Mouse (Mus musculus) mouse trophoblast stem cell (cell line): ENCODE measurements around the gene Clcn1.

Experiments
- in situ Hi-C, 2 experiments: fragments of 300-500 bp; cut with MseI, MboI; formaldehyde crosslinking; loops; 2 replicates in 1 of 2; 3 replicates in 1 of 2; pipeline ENCODE4 v1.15.1; 2025

Clcn1 gene

DNA sequence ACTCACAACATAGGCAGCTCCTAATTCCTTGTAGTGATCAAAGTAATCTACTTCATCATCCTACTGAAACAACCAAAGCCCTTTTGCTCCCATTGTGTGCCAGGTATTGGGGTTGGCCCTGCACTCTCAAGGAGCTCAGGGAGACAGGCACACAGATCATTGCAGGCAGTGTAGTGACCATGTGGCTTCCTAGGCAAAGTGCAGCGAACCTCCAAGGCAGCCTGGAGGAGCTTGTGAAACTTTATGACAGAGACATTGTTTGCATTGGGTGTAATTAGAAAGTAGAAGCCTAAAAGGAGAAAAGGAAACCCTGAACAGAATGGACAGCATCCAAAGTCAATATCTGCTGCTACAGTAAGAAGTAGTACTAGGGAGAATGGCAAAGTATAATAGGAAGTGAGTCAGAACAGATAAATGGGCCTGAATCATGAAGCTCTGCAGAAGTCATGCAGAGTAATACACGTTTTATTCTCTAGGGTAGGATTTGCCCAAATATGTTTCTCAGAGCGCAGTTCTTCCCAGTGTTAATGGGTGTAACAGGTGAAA is 9.1 kb downstream of the Clcn1 start:
- in situ Hi-C loops = loop anchor here in 1 of 2 experiments (25.0 kb wide), 1 partner anchor 292 kb away; the partner anchor contains the start of gene Tcaf3

DNA sequence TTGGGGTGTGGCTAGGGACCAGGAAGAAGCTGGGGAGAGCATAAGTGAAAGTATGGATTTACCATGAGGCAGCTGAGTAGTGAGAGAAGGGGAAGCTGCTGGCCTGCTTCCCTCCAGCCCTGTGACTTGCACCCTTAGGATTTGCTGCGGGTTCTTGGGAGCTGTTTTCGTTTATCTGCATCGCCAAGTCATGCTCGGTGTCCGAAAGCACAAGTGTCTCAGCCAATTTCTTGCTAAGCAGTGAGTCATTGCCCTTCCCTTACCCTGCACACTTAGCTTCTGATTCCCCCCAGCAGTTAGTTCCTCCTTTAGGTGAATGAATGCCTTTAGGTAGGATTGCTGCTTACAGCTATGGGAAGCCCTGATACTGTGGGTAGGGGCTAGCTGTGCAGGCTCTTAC is 12.9 kb downstream of the Clcn1 start:
- in situ Hi-C loops = loop anchor here in 1 of 2 experiments (25.0 kb wide), 1 partner anchor 288 kb away; the partner anchor contains the start of gene Tcaf3

DNA sequence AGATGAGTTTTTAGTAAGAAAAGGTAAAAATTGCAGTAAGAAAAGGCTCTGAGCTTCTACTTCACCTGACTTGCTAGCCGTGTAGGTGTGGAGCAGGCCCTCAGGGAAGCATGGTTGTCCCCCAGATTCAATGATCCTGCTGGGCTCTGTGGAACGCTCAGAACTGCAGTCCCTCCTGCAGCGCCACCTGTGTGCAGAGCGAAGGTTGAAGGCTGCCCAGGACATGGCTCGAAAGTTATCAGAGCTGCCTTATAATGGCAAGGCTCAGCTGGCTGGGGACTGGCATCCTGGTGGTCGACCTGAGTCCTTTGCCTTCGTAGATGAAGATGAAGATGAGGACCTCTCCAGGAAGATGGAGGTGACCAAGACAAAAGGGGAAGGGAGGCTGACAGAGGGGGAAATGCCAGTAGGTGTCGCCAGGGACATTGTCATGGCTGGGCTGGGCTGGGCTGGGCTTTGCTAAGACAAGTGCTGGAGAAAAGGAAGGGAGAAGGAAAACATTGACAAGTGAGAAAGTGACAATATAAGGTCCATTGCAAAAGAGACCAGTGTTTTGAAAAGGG is 23.4 kb downstream of the Clcn1 start:
- in situ Hi-C loops = no loop called here

DNA sequence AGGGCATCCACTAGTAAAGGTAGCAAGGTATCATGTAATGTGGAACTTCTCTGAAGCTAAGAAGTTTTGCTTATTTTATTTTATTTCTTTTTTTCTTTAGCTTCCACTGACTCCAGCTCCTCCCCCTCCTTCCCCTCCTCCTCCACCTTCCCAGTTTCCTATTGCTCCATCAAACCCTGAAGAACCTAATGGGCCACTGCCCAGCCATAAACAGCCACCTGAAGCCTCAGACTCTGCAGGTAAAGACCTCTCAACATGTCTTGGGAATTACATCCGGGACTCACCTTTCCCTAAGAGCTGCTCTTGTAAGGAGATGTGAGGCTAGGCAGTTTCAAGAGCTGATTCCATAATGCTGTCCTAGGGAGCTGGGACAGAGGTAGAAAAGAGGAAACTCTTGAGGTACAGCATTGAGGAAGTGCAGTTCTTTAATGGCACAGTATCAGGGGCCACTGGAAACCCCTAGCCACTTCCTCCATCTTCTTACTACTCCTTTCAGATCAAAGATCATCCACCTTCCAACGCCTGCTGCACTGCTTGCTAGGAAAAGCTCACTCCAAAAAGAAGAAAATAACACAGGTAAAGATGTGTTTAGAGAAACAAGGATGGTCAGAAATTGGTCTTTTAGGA is 24.1 kb downstream of the Clcn1 start:
- in situ Hi-C loops = no loop called here

DNA sequence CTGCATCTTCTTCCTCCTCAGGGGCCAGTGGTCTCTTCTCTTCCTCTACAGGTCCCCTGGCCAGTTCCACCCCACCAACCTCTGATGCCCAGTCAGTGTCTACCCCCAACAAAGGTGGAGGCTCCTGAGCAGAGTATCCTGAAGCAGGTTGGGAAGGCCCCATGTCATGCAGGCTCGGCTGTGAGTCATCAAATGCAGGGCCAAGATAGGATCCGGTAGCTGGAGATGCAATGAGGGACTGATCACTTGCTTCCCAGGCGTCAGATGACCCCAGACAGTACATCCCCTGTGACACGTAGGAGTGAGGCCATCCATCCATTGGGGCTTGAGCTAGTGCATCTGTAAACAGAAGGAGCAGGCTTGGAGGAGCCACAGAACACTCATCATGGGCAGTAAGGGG is 31.8 kb downstream of the Clcn1 start:
- in situ Hi-C loops = no loop called here

DNA sequence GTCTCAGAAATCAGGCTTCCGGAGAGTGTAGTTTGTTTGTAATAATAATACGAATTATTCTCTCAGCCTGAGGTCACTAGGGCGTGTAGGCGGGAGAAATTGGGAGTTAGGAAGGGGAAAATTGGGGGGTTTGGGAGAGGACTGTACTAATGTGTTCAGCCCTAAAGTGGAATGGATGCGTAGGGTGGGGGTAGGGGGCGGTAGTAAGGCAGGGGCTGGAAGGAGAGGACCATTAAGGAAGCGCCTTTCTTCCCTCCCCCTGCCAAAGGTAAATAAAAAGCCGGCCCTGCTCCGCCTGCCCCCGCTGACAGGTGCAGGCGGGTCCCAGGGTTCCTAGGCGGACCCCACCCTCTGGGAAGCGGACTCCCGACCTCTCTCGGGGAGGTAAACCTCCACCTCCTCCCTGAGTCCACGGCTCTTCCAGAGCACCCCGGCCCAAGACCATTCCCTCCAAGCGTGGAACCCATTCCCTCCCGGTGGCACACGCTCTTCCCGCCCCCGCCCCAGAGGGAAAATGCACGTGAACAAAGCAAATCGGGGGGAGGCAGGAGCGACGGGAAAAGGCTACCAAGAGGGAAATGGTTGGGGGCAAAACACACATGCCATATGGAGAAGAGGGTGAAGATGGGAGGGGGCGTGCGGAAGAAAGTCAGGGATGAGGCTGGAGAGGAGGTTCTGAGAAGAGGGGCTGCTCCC is 37.0 kb downstream of the Clcn1 start:
- in situ Hi-C loops = loop anchor here in 1 of 2 experiments (10.0 kb wide), 1 partner anchor 99 kb away; no protein-coding TSS in a partner anchor

DNA sequence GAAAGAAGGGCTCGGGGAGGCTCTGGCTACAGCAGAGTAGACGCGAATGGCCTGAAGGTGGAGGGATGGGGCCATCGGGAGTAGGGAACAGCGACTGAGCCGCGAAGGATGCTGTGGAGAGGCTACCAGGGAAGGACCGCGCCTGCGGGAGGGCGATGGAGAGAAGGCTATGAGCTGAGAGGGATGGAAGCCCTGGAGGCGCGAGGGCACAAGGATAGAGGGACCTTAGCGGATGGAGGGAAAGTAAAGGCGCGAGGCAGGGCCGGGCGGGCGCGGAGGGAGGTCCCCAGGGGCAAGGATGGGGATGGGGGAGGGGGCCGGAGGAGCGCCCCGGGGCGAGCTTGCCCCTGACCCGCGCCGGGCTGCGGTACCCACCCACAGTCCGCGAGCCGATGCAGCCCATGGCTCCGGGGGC is 37.6 kb downstream of the Clcn1 start:
- in situ Hi-C loops = loop anchor here in 1 of 2 experiments (10.0 kb wide), 1 partner anchor 99 kb away; no protein-coding TSS in a partner anchor

DNA sequence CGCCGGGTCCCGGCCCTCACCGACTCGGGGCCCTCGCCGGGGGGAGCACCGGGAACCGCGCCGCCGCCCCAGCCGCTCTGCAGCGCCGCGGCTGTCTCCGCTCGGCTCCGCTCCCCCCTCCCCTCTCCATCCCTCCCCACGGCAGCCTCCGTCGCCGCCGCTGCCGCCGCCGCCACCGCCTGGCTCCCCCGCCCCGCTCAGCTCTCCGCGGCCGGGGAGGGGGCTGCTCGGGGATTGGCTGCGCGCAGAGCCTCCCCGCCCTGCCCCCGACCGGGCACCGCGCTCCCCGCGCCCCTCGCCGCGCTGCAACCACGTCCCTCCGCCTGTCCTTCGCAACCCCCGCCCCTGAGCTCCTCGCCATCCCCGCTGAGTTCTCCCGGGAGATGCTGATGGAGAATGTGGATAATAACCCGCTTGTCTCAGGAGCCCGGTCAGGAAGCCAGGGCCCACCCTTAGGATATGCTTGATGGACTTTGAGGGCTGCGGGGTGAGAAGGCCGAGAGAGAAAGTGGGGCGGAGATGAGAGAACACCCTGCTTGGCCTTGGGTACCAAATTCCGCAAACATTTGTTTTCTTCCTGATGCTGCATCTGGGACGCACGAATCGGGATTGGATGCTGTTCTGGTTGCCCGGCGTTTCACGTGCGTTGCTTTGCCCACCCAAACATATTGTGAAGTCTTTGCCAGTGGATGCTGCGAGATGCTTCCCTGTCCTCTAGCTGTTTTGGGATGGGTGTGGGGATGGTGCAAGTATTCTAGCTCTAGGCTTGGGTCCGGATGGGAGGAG is 38.2 kb downstream of the Clcn1 start, which contains the start of gene Fam131b:
Fam131b (minus strand) TSS at position 162 of the 786 bp plus-strand sequence.
- in situ Hi-C loops = loop anchor here in 1 of 2 experiments (10.0 kb wide), 1 partner anchor 100 kb away; no protein-coding TSS in a partner anchor

DNA sequence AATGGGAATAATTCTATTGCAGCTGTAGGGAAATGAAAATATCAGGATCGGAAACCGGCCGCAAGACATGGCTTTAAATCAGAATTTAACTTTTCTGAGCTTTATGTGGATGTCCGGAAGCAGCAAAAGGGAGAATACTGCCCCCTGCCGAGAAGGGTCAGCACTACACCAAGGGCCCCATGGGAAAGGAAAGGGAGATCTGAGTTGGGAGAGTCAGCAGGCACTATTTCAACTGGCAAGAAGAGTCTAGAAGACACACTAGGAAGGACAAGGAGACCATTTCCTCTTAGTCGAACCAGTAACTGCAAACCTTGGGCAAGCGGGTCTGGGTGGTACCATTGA is 38.8 kb downstream of the Clcn1 start:
- in situ Hi-C loops = loop anchor here in 1 of 2 experiments (10.0 kb wide), 1 partner anchor 100 kb away; no protein-coding TSS in a partner anchor

DNA sequence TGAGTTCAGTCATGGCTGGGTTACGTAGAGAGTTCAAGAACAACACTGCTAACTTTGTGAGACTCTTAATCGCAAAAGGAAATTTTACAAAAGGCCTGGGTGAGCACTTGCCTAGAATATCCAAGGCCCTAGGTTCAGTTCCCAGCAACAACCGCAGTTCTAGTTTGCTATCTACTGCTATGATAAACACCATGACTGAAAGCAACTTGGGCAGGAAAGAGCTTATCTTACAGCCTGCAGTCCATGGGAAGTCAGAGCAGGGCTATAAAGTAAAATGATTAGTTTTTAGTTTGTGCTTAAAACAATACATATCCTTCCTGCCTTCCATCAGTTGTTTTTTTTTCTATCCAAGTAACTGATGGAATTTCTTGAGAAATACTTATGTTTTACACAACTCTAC is 40.0 kb downstream of the Clcn1 start:
- in situ Hi-C loops = loop anchor here in 1 of 2 experiments (10.0 kb wide), 1 partner anchor 102 kb away; no protein-coding TSS in a partner anchor

DNA sequence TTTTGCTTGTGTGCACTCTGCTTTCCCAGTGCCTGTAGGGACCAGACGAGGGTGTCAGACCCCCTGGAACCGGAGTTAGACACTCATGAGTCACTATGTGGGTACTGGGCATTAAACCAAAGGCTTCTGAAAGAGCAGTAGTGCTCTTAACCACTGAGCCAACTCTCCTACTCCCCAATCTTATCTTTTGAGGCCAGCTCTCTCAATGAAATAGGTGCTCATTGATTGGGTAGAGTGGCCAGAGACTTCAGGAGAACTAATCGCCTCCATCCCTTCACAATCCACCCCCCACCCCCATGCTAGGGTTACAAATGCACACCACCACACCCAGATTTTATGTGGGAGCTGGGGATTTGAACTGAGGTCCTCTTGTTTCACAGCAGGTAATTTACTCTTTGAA is 42.3 kb downstream of the Clcn1 start:
- in situ Hi-C loops = loop anchor here in 1 of 2 experiments (10.0 kb wide), 1 partner anchor 104 kb away; no protein-coding TSS in a partner anchor

DNA sequence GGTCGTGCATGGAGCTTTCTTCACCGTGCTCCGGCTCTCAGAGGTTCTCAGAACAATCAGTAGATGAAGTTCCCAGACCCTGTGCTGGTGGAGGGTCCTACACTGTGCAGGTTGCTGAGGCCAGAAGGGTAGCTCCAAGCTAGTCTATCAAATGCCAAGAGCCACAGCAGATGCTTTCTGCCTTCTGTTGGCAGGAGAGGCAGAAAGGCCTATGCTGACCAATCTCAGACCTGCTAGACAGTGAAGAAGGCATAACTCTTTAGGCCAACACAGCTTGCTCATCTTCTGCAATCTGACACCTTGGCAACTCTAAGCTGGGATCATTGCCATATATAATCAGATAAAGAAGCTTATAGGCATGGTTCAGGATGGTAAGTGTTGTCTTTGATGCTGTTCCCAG is 43.7 kb downstream of the Clcn1 start:
- in situ Hi-C loops = no loop called here

DNA sequence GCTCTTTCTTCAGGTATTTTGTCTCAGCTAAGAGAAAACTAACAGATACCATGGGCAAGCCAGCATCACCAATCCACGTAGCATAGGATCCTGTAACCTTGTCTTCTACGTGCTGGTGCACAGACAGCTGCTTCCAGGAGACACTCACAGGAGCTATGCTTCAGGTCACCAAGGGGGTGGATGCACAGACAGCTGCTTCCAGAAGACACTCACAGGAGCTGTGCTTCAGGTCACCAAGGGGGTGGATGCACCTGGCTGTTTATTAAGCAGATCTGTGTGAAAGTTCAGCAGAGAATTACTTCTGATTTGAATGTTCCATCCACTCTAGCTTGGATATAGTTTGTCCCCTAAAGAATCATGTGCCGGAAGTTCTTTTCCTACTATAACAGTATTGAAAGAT is 44.5 kb downstream of the Clcn1 start:
- in situ Hi-C loops = no loop called here

DNA sequence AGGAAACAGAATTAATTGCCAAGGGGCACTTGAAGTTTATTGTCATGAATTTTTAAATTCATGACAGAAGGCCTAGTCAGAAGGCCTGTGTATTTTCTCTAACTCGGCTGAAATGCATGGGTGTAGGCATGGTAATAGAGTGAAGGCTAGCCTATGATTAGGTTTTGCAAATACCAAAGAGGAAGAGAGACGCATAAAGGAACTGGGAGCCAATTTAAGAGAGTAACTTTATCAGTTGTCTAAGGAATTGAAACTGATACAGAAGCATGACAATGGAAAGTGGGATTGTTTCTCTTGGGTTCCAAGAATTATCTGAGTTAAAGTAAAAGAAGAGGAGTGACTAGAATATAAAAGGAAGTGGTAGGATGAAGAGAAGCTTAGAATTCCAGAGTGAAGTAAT is 52.7 kb downstream of the Clcn1 start:
- in situ Hi-C loops = no loop called here

DNA sequence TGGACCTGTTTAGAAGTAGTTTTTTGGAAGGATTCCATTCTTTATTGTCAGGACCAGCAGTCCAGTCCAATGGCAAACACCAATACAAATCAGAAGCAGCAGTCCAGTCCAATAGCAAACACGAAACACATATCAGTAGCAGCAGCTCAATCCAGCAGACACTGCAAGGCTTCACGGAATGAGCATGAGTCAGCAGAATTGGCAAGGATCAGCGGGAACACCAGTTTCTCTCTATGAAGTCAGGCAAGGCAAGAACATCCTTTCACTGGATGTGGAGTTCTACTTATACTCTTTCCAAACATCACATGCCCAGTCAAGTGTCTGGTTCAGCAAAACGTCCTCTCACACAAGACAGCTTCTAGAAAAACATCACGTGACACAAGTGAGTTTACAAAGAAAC is 53.5 kb downstream of the Clcn1 start:
- in situ Hi-C loops = no loop called here

DNA sequence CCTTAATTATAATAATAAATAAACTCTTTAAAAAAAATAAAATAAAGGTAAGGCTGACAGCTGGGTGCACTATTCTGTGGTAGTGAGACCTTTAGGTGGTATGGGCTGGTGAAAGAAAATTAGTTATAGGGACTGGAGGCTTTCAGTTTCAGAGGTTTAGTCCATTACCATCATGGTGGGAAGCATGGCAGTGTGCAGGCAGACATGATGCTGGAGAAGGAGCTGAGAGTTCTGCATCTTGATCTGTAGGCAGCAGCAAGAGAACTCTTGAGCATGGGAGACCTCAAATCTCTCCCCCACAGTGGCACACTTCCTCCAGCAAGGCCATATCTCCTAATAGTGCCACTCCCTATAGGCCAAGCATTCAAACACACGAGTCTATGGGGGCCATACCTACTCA is 55.7 kb downstream of the Clcn1 start:
- in situ Hi-C loops = no loop called here

DNA sequence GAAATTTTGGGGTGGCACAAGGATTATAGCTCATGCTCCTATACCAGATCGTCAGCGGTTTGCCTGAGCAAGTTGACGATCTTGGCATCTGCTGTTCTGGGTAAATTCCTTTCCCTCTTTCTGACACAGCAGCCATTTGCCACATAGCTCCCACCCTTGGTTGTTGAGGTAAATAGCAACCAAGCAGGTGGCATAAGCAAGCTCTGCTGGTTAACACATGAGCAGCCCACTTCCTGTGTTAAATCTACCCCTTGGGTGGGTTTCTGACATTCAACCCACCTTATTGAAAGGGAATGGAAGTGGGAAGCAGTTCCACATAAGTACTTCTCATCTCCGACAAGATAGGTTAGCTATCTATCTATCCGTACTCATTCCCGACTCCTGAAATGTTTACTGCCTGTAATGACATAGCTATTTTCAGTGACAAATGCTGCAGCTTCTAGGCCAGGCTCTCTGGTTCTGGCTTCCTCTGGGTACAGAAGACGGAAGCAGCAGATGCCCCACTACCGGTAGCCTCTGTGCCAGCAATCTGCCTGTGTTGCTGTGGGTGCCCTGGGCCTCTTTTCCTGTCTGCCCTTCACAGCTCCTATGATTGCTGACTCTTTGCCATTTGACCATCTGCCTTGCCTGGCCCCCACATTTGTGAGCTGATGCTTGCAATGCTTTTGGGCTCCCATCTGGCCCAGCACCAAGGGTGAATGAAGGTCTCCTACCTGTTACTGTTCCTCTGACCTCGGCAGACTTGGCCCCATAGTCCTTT is 57.1 kb downstream of the Clcn1 start:
- in situ Hi-C loops = no loop called here

DNA sequence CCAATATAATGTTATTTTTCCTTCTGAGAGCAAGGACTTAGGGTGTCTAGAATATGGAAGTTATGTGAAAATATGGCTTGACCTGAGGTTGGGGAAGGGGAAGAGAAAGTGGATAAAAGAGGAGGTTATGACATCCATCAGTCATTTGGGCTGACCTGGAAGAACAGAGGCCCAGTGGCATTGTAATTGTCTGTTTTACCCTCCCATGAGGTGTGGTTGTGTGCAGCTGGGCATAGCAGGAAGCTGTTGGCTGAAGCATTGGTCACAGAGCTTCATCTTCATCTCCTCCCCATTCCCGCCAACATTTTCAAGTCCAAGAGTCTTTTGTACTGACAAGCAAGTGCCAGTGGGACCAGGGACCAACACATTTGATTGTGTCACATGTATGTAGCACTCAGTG is 57.8 kb downstream of the Clcn1 start:
- in situ Hi-C loops = no loop called here

DNA sequence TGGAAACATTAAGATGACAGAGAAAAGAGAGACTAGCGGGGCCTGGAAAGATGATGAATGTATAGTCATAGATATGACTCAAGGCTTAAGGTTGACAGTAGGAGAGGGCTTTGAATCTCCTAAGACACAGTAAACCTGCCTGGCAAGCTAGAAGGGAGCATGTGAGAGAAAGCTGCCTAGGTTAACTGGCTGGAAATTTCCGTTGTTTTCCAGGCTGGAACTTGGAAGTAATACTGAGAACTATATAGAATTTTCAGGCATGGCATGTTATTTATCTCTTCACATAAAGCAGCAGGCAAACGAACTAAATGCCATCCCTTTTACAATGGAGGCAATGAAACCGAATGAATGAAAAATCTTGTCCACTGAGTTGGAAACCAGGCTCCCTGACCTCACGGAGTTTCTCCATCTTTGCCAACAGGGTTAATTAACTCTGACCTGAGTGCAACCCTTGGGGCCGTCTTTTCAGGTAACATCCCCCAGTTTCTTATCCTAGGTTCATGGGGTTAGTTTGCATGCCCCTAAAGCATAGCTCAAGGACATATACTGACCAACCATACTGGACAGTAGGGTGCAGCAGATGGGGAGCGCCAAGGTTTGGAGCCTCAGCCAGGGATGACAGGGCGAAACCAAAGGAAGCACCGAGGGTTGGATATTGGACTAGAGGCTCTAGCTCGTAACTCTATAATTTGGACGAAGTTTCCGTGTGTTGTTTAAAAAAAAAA is 62.0 kb downstream of the Clcn1 start:
- in situ Hi-C loops = no loop called here

DNA sequence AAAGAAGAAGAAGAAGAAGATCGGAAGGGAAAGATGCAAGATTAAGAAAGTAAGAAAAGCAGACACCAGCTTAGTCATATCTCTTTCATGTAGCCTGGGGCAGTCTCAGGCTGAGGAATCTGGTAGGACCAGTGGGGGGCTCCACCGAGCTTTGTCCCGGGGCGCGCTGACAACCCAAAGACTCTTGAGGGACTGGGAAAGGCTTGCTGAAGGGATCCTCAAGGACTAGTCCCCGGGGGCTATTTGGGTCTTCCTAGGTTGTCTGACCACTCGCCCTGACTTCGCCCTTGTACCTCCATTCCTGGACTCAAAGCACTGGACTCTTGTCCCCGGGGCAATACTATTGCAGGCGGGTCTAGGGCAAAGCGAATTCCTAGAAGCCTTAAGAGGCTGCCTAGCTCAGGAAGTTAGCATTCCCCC is 62.5 kb downstream of the Clcn1 start:
- in situ Hi-C loops = no loop called here
